Mouse (Mus musculus) liver, embryonic 13.5 days (tissue): Measurements from ENCODE around the gene Ovol3. TPM values are rescaled to one million over a fixed set of nuclear protein-coding genes. Genes with fewer than 3 reads are reported as not detected.
A peak's percentile ranks its signal among the peaks of the same experiment; 100 is the strongest.
"Not testable (repeated sequence)": the region's sequence is repeated elsewhere in the genome, so short reads cannot be mapped to it uniquely, and the experiment has no call there.

ENCODE experiments used
- ATAC-seq: fragments of 200-750 bp; cut with Nextera tagmentation; 2 replicates; pipeline ENCODE4 v1.8.0; 2017; ENCODE audit warnings: low read depth, mild to moderate bottlenecking, moderate number of reproducible peaks, moderate library complexity
- DNase-seq: peaks from one replicate; pipeline ENCODE4 v3.0.0; 2022
- H3K27ac ChIP-seq: fragments of 300-500 bp; sonication (generic); 2 replicates; pipeline ENCODE4 v1.5.1; 2015; ENCODE audit warnings: moderate library complexity, mild to moderate bottlenecking, inconsistent platforms
- H3K27me3 ChIP-seq: fragments of 300-500 bp; sonication (generic); 2 replicates; pipeline ENCODE4 v1.6.1; 2015; ENCODE audit warnings: mild to moderate bottlenecking, inconsistent platforms
- H3K36me3 ChIP-seq: fragments of 300-500 bp; sonication (generic); 2 replicates; pipeline ENCODE4 v1.6.1; 2015; ENCODE audit warnings: mild to moderate bottlenecking, inconsistent platforms
- H3K4me1 ChIP-seq: fragments of 300-500 bp; sonication (generic); replicated peaks from 2 replicates; pipeline ENCODE4 v1.6.1; 2015; ENCODE audit warnings: inconsistent platforms
- H3K4me2 ChIP-seq: fragments of 300-500 bp; sonication (generic); 2 replicates; pipeline ENCODE4 v1.6.1; 2015; ENCODE audit warnings: inconsistent platforms, mild to moderate bottlenecking, moderate library complexity
- H3K4me3 ChIP-seq: fragments of 300-500 bp; sonication (generic); replicated peaks from 2 replicates; pipeline ENCODE4 v1.5.1; 2015; ENCODE audit warnings: mild to moderate bottlenecking, inconsistent platforms
- H3K9ac ChIP-seq: fragments of 300-500 bp; sonication (generic); 2 replicates; pipeline ENCODE4 v1.6.1; 2015; ENCODE audit warnings: mild to moderate bottlenecking, inconsistent platforms
- H3K9me3 ChIP-seq: fragments of 300-500 bp; sonication (generic); replicated peaks from 2 replicates; pipeline ENCODE4 v1.6.1; 2016; ENCODE audit warnings: inconsistent platforms
- WGBS: fragments of 180-500 bp; shearing (Covaris S2); methylation state at CpG from one replicate; pipeline ENCODE4 v1.1.7; 2015; ENCODE audit not compliant: insufficient replicate concordance; 5-methylcytosine and 5-hydroxymethylcytosine counted together
- polyA plus RNA-seq: library from polyadenylated mRNA; unstranded; fragments of >200 nt; fragmentation: Nextera tagmentation; extraction: Ambion mirVana; gene quantifications from 2 replicates; pipeline ENCODE4 v1.2.1, GENCODE M21; 2015

Gene Ovol3
- polyA plus RNA-seq, 1 experiment from 2014 or later: not detected

GRCm38 (mm10) chr7:30224206-30224605, 11.3 kb downstream of the Ovol3 start:
- no peak overlapping the region for H3K4me2 ChIP-seq
- no peak for DNase-seq

GRCm38 (mm10) chr7:30222205-30222604, 13.3 kb downstream of the Ovol3 start:
- no peak for DNase-seq
- H3K27ac ChIP-seq: no peak overlapping the region
- WGBS: 56% methylated on average over 5 of the region's 5 CpGs
- H3K9me3 ChIP-seq: no peaks in the 10 kb centered on the region
- H3K4me2 ChIP-seq: peak overlapping the region; percentile 16
- no peak overlapping the region for H3K9ac ChIP-seq
- H3K27me3 ChIP-seq: no peaks in the 10 kb centered on the region
- peak; percentile 71 for ATAC-seq
- no peak overlapping the region for H3K4me3 ChIP-seq
- H3K4me1 ChIP-seq: peaks cover 25% of the 10 kb centered on the region
- H3K36me3 ChIP-seq: peaks cover 38% of the 10 kb centered on the region

More at GRCm38 (mm10) chr7:30224206-30224605, 11.3 kb downstream of the Ovol3 start:
- Histone ChIP-seq H3K4me1 (peaks cover 21% of the 10 kb centered on the region), H3K9me3 (no peaks in the 10 kb centered on the region), H3K36me3 (peaks cover 40% of the 10 kb centered on the region), H3K27ac (no peak overlapping the region), H3K9ac (no peak overlapping the region), H3K4me3 (no peak overlapping the region), H3K27me3 (no peaks in the 10 kb centered on the region)
- ATAC-seq: no peak
- 81% methylated on average over 12 of the region's 12 CpGs for WGBS

- Histone ChIP-seq H3K4me3 (no peak overlapping the region), H3K27ac (no peak overlapping the region), H3K4me1 (peaks cover 28% of the 10 kb centered on the region), H3K9ac (no peak overlapping the region), H3K4me2 (no peak overlapping the region), H3K9me3 (no peaks in the 10 kb centered on the region), H3K27me3 (no peaks in the 10 kb centered on the region), H3K36me3 (peaks cover 30% of the 10 kb centered on the region)
- DNase-seq: no peak
- no peak for ATAC-seq
- 68% methylated on average over 3 of the region's 3 CpGs for WGBS
Measured at GRCm38 (mm10) chr7:30221433-30221832, 14.1 kb downstream of the Ovol3 start.

- H3K27ac ChIP-seq: no peak overlapping the region
- WGBS: 18% methylated on average over 11 of the region's 11 CpGs
- 0 out of 2 replicates have a peak, but pooled peaks have one; percentile 15 for ATAC-seq
Measured at GRCm38 (mm10) chr7:30220008-30220356, 15.5 kb downstream of the Ovol3 start.

GRCm38 (mm10) chr7:30219293-30220007, 16.1 kb downstream of the Ovol3 start:
- H3K27ac ChIP-seq: no peak overlapping the region
- peak; percentile 43 for ATAC-seq
- H3K9me3 ChIP-seq: no peaks in the 10 kb centered on the region
- peak overlapping the region; percentile 79 for H3K4me2 ChIP-seq
- H3K4me1 ChIP-seq: peaks cover 30% of the 10 kb centered on the region
- peak; percentile 33 for DNase-seq
- no peaks in the 10 kb centered on the region for H3K27me3 ChIP-seq
- H3K4me3 ChIP-seq: peak overlapping the region; percentile 56
- peak overlapping the region; percentile 68 for H3K9ac ChIP-seq
- H3K36me3 ChIP-seq: peaks cover 18% of the 10 kb centered on the region
- 5% methylated on average over 16 of the region's 16 CpGs for WGBS

More at GRCm38 (mm10) chr7:30220008-30220356, 15.5 kb downstream of the Ovol3 start:
- Histone ChIP-seq H3K27me3 (no peaks in the 10 kb centered on the region), H3K36me3 (peaks cover 20% of the 10 kb centered on the region), H3K9ac (peak overlapping the region; percentile 68), H3K4me1 (peaks cover 30% of the 10 kb centered on the region), H3K4me2 (peak overlapping the region; percentile 79), H3K9me3 (no peaks in the 10 kb centered on the region), H3K4me3 (peak overlapping the region; percentile 56)
- DNase-seq: no peak

- H3K27me3 ChIP-seq: no peaks in the 10 kb centered on the region
- H3K4me3 ChIP-seq: no peak overlapping the region
- no peak overlapping the region for H3K4me2 ChIP-seq
- H3K36me3 ChIP-seq: no peaks in the 10 kb centered on the region; the same call in 1 of the 2 replicates
- no peak overlapping the region for H3K9ac ChIP-seq
- H3K4me1 ChIP-seq: peaks cover 26% of the 10 kb centered on the region
- no peak overlapping the region for H3K27ac ChIP-seq
- H3K9me3 ChIP-seq: no peaks in the 10 kb centered on the region
- ATAC-seq: no peak
- no peak for DNase-seq
- WGBS: 65% methylated on average over 2 of the region's 2 CpGs
Measured at GRCm38 (mm10) chr7:30217277-30217676, 18.2 kb downstream of the Ovol3 start.

GRCm38 (mm10) chr7:30216723-30217151, 18.8 kb downstream of the Ovol3 start:
- Histone ChIP-seq H3K9ac (no peak overlapping the region), H3K4me1 (peaks cover 21% of the 10 kb centered on the region), H3K27me3 (no peaks in the 10 kb centered on the region), H3K9me3 (no peaks in the 10 kb centered on the region), H3K36me3 (no peaks in the 10 kb centered on the region), H3K27ac (no peak overlapping the region), H3K4me2 (peak overlapping the region; percentile 47), H3K4me3 (0 out of 2 replicates have a peak overlapping the region, but pooled peaks have one; percentile 13)
- 2% methylated on average over 15 of the region's 16 CpGs for WGBS
- peak; percentile 57 for DNase-seq
- ATAC-seq: peak; percentile 52

- Histone ChIP-seq H3K4me3 (no peak overlapping the region), H3K36me3 (no peaks in the 10 kb centered on the region), H3K9ac (no peak overlapping the region), H3K9me3 (no peaks in the 10 kb centered on the region), H3K4me2 (no peak overlapping the region), H3K27me3 (0 out of 2 replicates have a peak, but pooled peaks cover 4% of the 10 kb centered on the region), H3K27ac (no peak overlapping the region), H3K4me1 (peaks cover 20% of the 10 kb centered on the region)
- 72% methylated on average over 3 of the region's 3 CpGs for WGBS
- DNase-seq (no peak), ATAC-seq (no peak)
Measured at GRCm38 (mm10) chr7:30215875-30216274, 19.6 kb downstream of the Ovol3 start.

GRCm38 (mm10) chr7:30213881-30214280, 21.6 kb downstream of the Ovol3 start:
- no peak overlapping the region for H3K9ac ChIP-seq
- no peak overlapping the region for H3K4me2 ChIP-seq
- 0 out of 2 replicates have a peak, but pooled peaks cover 4% of the 10 kb centered on the region for H3K27me3 ChIP-seq
- no peak overlapping the region for H3K27ac ChIP-seq
- no peak overlapping the region for H3K4me3 ChIP-seq
- no peak for DNase-seq
- H3K36me3 ChIP-seq: no peaks in the 10 kb centered on the region
- H3K4me1 ChIP-seq: peaks cover 5% of the 10 kb centered on the region
- no peaks in the 10 kb centered on the region for H3K9me3 ChIP-seq
- ATAC-seq: no peak
- WGBS: 67% methylated on average over 3 of the region's 3 CpGs

GRCm38 (mm10) chr7:30211025-30211424, 24.5 kb downstream of the Ovol3 start:
- Histone ChIP-seq H3K36me3 (no peaks in the 10 kb centered on the region), H3K27ac (no peak overlapping the region), H3K4me3 (no peak overlapping the region), H3K27me3 (0 out of 2 replicates have a peak, but pooled peaks cover 6% of the 10 kb centered on the region), H3K9me3 (no peaks in the 10 kb centered on the region), H3K9ac (no peak overlapping the region), H3K4me2 (no peak overlapping the region), H3K4me1 (no peaks in the 10 kb centered on the region)
- DNase-seq (no peak), ATAC-seq (no peak)
- 34% methylated on average over 4 of the region's 4 CpGs for WGBS

- not testable (repeated sequence) for ATAC-seq, H3K4me2 ChIP-seq
- WGBS: 42% methylated on average over 5 of the region's 5 CpGs
Measured at GRCm38 (mm10) chr7:30206364-30206763, 29.2 kb downstream of the Ovol3 start.

GRCm38 (mm10) chr7:30205383-30205782, 30.1 kb downstream of the Ovol3 start:
- 4% methylated on average over 2 of the region's 2 CpGs for WGBS
- Histone ChIP-seq H3K9ac (no peak overlapping the region), H3K4me2 (no peak overlapping the region), H3K9me3 (no peaks in the 10 kb centered on the region), H3K4me1 (peaks cover 7% of the 10 kb centered on the region), H3K27me3 (0 out of 2 replicates have a peak, but pooled peaks cover 2% of the 10 kb centered on the region), H3K36me3 (no peaks in the 10 kb centered on the region), H3K27ac (no peak overlapping the region), H3K4me3 (no peak overlapping the region)
- ATAC-seq (no peak), DNase-seq (peak; percentile 45)

More at GRCm38 (mm10) chr7:30206364-30206763, 29.2 kb downstream of the Ovol3 start:
- not testable (repeated sequence) for H3K9me3 ChIP-seq, H3K27ac ChIP-seq, DNase-seq, H3K9ac ChIP-seq, H3K4me1 ChIP-seq, H3K4me3 ChIP-seq, H3K27me3 ChIP-seq, H3K36me3 ChIP-seq
